Mouse (Mus musculus) thymus, postnatal 4 days (tissue): ENCODE measurements around the gene Gm9639.
A peak's percentile ranks its signal among the peaks of the same experiment; 100 is the strongest.
"Not testable (repeated sequence)": the region's sequence is repeated elsewhere in the genome, so short reads cannot be mapped to it uniquely, and the experiment has no call there.

Experiments
- DNase-seq: peaks from one replicate; pipeline ENCODE4 v3.0.0; 2021

The Gm9639 gene

GRCm38 (mm10) chr10:77794976-77795375 lies at the start of gene Gm9639:
Gene Gm9639, minus strand, starts transcription at chr10:77795076.
- no peak for DNase-seq

GRCm38 (mm10) chr10:77839006-77839405 lies 44.1 kb upstream of the Gm9639 start:
- no peak for DNase-seq

DNA sequence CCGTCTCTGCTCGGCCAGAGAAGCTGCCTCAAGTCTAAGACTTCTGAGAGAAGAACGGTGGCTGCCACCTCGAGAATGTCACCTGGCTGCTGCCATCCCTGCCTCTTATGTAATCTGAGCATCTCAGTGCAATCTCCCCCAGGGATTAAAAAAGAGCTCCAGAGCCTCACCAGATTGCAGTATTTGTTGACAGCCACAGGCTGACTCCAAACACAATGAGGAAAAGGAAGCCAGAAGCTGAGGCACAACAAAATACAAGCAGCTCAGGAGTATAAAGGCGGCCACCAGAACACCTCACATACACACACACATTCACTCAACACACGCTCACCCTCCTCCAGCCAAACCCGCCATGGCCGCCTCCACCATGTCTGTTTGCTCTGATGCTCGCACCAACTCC lies 40.8 kb upstream of the Gm9639 start, which contains the start of gene Krtap10-10:
Gene Krtap10-10, plus strand, starts transcription at position 301 of the 400 bp plus-strand sequence.
- DNase-seq = no peak

- DNase-seq = no peak
Observed at GRCm38 (mm10) chr10:77826951-77827350, 32.1 kb upstream of the Gm9639 start, which contains the start of gene Krtap10-4. Gene Krtap10-4, minus strand, starts transcription at chr10:77827095.

DNA sequence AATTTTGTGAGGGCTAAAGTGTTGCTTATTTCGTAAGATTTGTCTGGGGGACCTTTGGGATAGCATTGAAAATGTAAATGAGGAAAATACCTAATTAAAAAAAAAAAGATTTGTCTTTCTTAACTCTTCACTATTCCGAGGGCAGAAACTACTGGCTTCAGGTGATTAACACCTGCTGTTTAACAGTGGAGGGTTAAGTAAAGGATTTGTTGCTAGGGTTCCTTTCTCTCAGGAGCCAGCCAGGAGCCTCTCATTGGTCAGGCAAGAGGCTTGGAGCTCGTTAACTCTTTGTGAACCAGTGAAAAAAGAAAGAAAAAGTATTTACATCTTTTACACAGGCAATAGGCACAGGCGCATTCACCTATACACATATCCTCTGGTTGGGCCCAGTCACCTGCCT lies 24.3 kb upstream of the Gm9639 start:
- DNase-seq = no peak

DNA sequence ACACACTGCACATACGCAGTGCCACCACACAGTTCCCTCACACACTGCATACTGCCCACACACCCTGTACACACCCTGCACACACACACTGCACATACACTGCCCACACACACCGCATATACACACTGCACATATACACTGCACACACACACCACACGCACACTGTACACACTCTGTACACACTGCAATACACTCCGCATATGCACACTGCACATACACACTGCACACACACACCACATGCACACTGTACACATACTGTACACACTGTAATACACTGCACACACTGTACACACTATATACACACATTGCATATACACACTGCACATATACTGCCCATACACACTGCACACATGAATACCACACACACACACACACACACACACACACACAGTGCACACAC lies 23.6 kb upstream of the Gm9639 start:
- no peak for DNase-seq

GRCm38 (mm10) chr10:77815514-77815913 lies 20.6 kb upstream of the Gm9639 start:
- DNase-seq = peak; percentile 74

- DNase-seq = no peak
Observed at GRCm38 (mm10) chr10:77814382-77814781, 19.5 kb upstream of the Gm9639 start, which contains the start of gene Gm2696. Gene Gm2696, plus strand, starts transcription at chr10:77814682.

DNA sequence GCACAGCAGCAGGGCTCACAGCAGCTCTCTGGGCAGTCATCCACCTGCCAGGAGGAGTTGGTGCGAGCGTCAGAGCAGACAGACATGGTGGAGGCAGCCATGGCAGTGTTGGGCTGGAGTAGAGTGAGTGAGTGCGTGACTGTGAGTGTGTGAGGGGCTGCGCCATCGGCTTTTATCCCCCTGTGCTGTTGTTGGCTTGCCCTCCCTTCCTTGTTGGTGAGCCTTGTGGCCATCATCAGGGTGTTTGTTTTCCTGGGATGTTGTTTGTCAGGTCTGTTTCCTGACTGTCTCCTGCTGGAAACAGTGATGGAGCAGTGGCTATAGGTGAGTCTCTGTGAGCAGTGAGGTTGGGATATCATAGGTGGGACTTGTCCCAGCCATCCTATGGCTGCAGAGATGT lies 16.9 kb upstream of the Gm9639 start, which contains the start of gene Gm9507:
Gene Gm9507, minus strand, starts transcription at position 101 of the 400 bp plus-strand sequence.
- DNase-seq = no peak

DNA sequence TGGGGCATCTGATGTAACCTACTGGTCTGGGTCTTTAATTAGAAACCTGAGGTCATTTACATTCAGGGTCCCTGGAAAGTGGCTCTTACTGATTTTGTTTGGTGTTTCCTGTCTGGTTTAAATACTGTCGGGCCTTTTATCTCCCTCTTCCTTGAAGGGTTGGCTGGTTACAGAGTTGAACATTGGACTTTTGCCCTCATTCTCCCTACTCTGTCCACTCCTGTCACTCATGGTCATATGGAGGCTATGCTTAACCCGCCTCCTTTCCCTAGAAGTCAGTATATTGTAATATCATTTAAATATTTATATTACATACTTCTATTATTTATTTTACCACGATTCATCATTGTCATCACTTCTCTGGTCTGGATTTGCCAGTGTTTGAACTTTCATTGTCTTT lies 9.2 kb upstream of the Gm9639 start:
- DNase-seq = no peak

DNA sequence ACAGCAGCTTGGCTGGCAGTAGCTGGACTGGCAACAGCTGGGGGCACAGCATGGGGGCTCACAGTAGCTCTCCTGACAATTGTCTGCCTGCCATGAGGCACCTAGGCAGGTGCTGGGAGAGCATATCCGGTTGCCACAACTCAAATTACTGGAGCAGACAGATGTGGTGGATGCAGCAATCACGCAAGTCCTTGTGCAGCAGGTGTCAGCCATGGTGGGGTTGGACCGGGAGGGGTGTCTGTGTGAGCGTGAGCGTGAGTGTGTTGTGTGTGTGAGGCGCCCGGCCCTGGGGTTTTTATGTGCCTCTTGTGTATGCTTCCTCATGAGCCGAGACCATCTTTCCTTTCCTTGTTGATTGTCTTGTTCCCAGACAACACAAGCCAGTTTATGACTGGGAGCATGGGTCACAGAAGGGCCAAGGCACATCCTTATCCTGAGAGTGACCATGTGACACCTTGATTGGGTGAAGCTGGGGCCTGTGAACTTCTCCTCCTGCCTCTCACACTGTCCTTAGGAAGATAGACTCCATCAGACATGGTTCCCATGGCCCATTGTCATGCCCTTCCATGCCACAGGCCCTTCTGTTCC lies 4.1 kb upstream of the Gm9639 start, which contains the start of gene Gm19668:
Gene Gm19668, minus strand, starts transcription at position 213 of the 588 bp plus-strand sequence.
- no peak for DNase-seq

- DNase-seq = not testable (repeated sequence)
Observed at GRCm38 (mm10) chr10:77798164-77798920, 3.5 kb upstream of the Gm9639 start.

- DNase-seq = no peak
Observed at GRCm38 (mm10) chr10:77797677-77798076, 2.8 kb upstream of the Gm9639 start.

GRCm38 (mm10) chr10:77788621-77789020 lies 6.3 kb downstream of the Gm9639 start:
- no peak for DNase-seq

- not testable (repeated sequence) for DNase-seq
Observed at GRCm38 (mm10) chr10:77787876-77788275, 7.0 kb downstream of the Gm9639 start, which contains the start of gene Gm7137. Gene Gm7137, minus strand, starts transcription at chr10:77788200.

- not testable (repeated sequence) for DNase-seq
Observed at GRCm38 (mm10) chr10:77783396-77783795, 11.5 kb downstream of the Gm9639 start.

DNA sequence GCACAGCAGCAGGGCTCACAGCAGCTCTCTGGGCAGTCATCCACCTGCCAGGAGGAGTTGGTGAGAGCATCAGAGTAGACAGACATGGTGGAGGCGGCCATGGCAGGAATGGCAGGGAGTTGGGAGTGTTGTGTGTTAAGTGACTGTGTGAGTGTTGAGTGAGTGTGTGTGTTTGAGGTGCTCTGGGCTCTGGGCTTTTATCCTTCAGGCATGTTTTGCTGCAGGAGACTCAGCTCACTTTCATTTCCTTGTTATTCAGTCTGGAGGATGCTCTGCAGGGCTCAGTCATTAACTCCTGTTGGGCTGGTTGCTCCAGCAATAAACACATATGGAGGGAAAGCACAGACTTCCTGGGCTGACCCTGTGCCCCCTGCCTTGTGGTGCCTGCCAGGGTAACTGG lies 12.4 kb downstream of the Gm9639 start, which contains the start of gene Gm3250:
Gene Gm3250, minus strand, starts transcription at position 101 of the 400 bp plus-strand sequence.
- DNase-seq = not testable (repeated sequence)

GRCm38 (mm10) chr10:77776844-77777243 lies 18.0 kb downstream of the Gm9639 start, which contains the start of gene Gm7138:
Gene Gm7138, minus strand, starts transcription at chr10:77776944.
- not testable (repeated sequence) for DNase-seq

DNA sequence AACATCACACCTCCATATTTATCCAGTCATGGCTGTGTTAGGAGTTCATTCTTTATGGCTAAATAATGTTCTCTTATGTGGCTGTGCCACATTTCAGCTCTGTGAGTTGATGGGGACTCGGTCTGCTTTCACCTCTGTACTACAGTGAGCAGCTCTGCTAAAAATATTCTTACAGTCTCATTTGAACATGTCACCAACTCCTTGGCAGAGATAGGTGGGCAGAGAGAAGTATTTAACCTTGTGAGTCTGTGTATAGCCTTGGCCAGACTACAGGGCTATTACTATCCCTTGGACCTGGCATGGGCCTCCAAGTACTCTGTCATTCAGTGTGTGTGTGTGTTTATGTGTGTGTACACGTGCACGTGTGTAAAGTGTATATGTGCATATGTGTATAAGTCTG lies 22.7 kb downstream of the Gm9639 start:
- not testable (repeated sequence) for DNase-seq

- not testable (repeated sequence) for DNase-seq
Observed at GRCm38 (mm10) chr10:77771225-77771624, 23.7 kb downstream of the Gm9639 start, which contains the start of gene Gm3238. Gene Gm3238, minus strand, starts transcription at chr10:77771325.

DNA sequence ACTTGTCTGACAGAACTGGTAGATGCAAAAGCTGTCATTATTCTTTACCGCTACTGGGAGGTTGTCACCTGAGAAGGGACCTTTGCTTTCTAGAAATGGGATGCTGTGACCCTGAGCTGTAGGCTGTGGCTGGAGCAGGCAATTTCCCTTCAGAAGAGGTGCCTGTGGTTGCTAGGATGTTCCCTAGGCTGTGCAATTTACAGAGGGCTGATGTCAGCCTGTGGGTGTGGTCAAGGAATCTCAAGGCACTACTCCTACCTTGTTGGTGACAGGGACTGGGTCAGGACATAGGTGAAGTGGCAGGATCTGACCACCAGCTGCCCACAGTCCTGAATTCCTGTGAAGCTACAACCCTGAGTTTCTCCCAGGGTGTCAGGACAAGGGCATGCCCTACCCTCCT lies 25.1 kb downstream of the Gm9639 start:
- DNase-seq = no peak

DNA sequence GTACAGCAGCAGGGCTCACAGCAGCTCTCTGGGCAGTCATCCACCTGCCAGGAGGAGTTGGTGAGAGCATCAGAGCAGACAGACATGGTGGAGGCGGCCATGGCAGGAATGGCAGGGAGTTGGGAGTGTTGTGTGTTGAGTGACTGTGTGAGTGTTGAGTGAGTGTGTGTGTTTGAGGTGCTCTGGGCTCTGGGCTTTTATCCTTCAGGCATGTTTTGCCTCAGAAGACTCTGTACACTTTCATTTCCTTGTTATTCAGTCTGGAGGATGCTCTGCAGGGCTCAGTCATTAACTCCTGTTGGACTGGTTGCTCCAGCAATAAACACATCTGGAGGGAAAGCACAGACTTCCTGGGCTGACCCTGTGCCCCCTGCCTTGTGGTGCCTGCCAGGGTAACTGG lies 35.3 kb downstream of the Gm9639 start, which contains the start of gene Gm3233:
Gene Gm3233, minus strand, starts transcription at position 101 of the 400 bp plus-strand sequence.
- DNase-seq = not testable (repeated sequence)

GRCm38 (mm10) chr10:77753448-77753847 lies 41.4 kb downstream of the Gm9639 start:
- DNase-seq = no peak
